15 mouse cellular contexts compared by ENCODE assay signal in the genomic region with DNA sequence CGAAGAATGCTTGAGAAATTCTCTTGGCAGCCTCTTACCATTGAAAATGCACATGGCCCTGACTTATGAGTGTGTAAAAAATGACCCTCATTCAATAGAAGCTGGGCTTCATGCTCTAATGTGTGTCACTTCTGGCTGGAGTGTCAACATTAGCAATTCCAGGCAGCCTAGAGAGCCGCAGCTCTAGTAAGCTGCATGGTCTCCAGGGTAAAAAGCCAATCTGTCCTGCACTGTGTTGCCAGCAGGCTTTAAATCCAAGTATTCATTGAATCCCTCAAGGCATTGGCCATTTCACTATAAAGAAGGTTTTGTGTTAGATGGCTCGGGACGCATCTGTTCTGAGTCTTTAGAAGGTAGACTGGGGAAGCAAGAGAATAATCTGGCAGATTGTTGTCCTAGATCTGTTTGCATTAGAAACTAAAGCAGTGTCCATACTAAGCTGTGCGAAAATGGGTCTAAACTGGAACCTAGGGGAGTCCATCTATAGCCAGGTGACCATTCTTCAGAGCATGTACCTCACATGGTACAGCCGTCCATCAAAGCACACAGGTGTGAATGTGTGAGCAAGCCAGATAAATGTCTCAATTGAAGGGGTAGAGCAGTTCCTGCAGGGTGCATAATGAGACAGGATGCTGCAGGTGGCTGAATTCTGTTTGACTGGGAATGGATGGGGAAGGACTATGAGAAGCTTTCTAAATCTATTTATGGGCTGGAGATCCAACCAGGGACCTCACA.
DNase-seq lines count a peak whose midpoint lies in the region; ATAC-seq lines count a peak whose summit lies in the region.
"Had no signal": no experiment of that assay in that cellular context is flagged by ENCODE, and none has a peak within 500 bp of the region (broad histone marks: within the 10 kb centered on the region; RNA-seq: fewer than 3 reads in every experiment).

No protein-coding gene starts in this region.

- H3K36me3 ChIP-seq in forebrain, embryonic 14.5 days (ENCODE audit: control insufficient read depth, insufficient read depth, low read length): no peaks in the 10 kb centered on the region
- H3K36me3 ChIP-seq in forebrain, embryonic 10.5 days (replicated peaks): no peaks in the 10 kb centered on the region
- no peaks in the 10 kb centered on the region for H3K36me3 ChIP-seq in neural tube, embryonic 11.5 days (ENCODE audit: control insufficient read depth, insufficient read depth, low read length)
- H3K36me3 ChIP-seq in midbrain, embryonic 14.5 days (ENCODE audit: control insufficient read depth, insufficient read depth, low read length): no peaks in the 10 kb centered on the region
- H3K36me3 ChIP-seq: liver, embryonic 15.5 days had no signal

- H3K9ac ChIP-seq in forebrain, embryonic 14.5 days (ENCODE audit: low read length): no peak overlapping the region
- H3K9ac ChIP-seq in neural tube, embryonic 11.5 days (ENCODE audit: low read length): no peak overlapping the region
- H3K9ac ChIP-seq in midbrain, embryonic 14.5 days (replicated peaks; ENCODE audit: low read length): no peak overlapping the region
- H3K9ac ChIP-seq: forebrain, embryonic 13.5 days; liver, embryonic 15.5 days had no signal

- H3K27ac ChIP-seq in forebrain, embryonic 14.5 days (ENCODE audit: low read depth, low read length): no peak overlapping the region
- H3K27ac ChIP-seq in forebrain, embryonic 10.5 days: no peak overlapping the region
- H3K27ac ChIP-seq in neural tube, embryonic 11.5 days (ENCODE audit: low read depth, low read length): peak overlapping the region; percentile 53; the same call in 1 of the 2 replicates
- peak overlapping the region; percentile 1; the same call in 1 of the 2 replicates for H3K27ac ChIP-seq in midbrain, embryonic 14.5 days (replicated peaks; ENCODE audit: low read depth, low read length)
- H3K27ac ChIP-seq: forebrain, embryonic 13.5 days; layer of hippocampus, adult 2 months; liver, embryonic 15.5 days had no signal

- no peak for ATAC-seq in forebrain, embryonic 14.5 days
- ATAC-seq in neural tube, embryonic 11.5 days (ENCODE audit: insufficient read depth, low FRiP score, low TSS enrichment): peak; percentile 68
- ATAC-seq in midbrain, embryonic 14.5 days (ENCODE audit: low FRiP score, low TSS enrichment): peak; percentile 77
- ATAC-seq: forebrain, embryonic 13.5 days had no signal

- DNase-seq in forebrain, embryonic 14.5 days (ENCODE audit: low spot score): peak; percentile 10
- no peak for DNase-seq in forebrain, embryonic 10.5 days (ENCODE audit: extremely low spot score, low spot score)
- DNase-seq in neural tube, embryonic 11.5 days (ENCODE audit: low spot score): peak; percentile 38
- no peak for DNase-seq in neural tube, embryonic 10.5 days (ENCODE audit: extremely low spot score, low spot score)
- DNase-seq in midbrain, embryonic 14.5 days: peak; percentile 74
- no peak for DNase-seq in right cerebral cortex, postnatal 25 days
- no peak for DNase-seq in thymus, postnatal 14 days
- DNase-seq in thymus, postnatal 4 days: no peak
- DNase-seq: cerebellum, adult 8-10 months; heart, postnatal 36 days; kidney, adult 9 months; lung, postnatal 36 days had no signal

- H3K4me3 ChIP-seq in forebrain, embryonic 14.5 days (ENCODE audit: low read depth, low read length): no peak overlapping the region
- no peak overlapping the region for H3K4me3 ChIP-seq in forebrain, embryonic 10.5 days
- no peak overlapping the region for H3K4me3 ChIP-seq in neural tube, embryonic 11.5 days (ENCODE audit: low read depth, low read length)
- no peak overlapping the region for H3K4me3 ChIP-seq in midbrain, embryonic 14.5 days (replicated peaks; ENCODE audit: low read depth, low read length)
- H3K4me3 ChIP-seq: forebrain, embryonic 13.5 days; layer of hippocampus, adult 2 months; liver, embryonic 15.5 days had no signal

- no peaks in the 10 kb centered on the region for H3K4me1 ChIP-seq in forebrain, embryonic 14.5 days (ENCODE audit: control insufficient read depth, insufficient read depth, low read length)
- H3K4me1 ChIP-seq in forebrain, embryonic 10.5 days: peaks cover 16% of the 10 kb centered on the region
- no peaks in the 10 kb centered on the region for H3K4me1 ChIP-seq in neural tube, embryonic 11.5 days (ENCODE audit: control insufficient read depth, insufficient read depth, low read length)
- peaks cover 25% of the 10 kb centered on the region for H3K4me1 ChIP-seq in midbrain, embryonic 14.5 days (ENCODE audit: control insufficient read depth, insufficient read depth, low read length)
- H3K4me1 ChIP-seq: forebrain, embryonic 13.5 days; liver, embryonic 15.5 days had no signal

- no peak overlapping the region for H3K4me2 ChIP-seq in forebrain, embryonic 14.5 days (ENCODE audit: low read length)
- H3K4me2 ChIP-seq in neural tube, embryonic 11.5 days (ENCODE audit: low read depth): no peak overlapping the region
- H3K4me2 ChIP-seq in midbrain, embryonic 14.5 days (ENCODE audit: low read length): no peak overlapping the region
- H3K4me2 ChIP-seq: forebrain, embryonic 13.5 days; liver, embryonic 15.5 days had no signal

- H3K27me3 ChIP-seq in forebrain, embryonic 14.5 days (replicated peaks; ENCODE audit: control insufficient read depth, insufficient read depth, low read length): 0 out of 2 replicates have a peak, but pooled peaks cover 2% of the 10 kb centered on the region
- no peaks in the 10 kb centered on the region for H3K27me3 ChIP-seq in forebrain, embryonic 10.5 days (ENCODE audit: poor library complexity, severe bottlenecking)
- H3K27me3 ChIP-seq in neural tube, embryonic 11.5 days (ENCODE audit: control insufficient read depth, insufficient read depth, low read length): no peaks in the 10 kb centered on the region
- no peaks in the 10 kb centered on the region for H3K27me3 ChIP-seq in midbrain, embryonic 14.5 days (ENCODE audit: control insufficient read depth, insufficient read depth, low read length)
- H3K27me3 ChIP-seq: forebrain, embryonic 13.5 days; liver, embryonic 15.5 days had no signal

- WGBS in forebrain, embryonic 14.5 days: 77% methylated on average over 6 of the region's 6 CpGs
- 75% methylated on average over 6 of the region's 6 CpGs for WGBS in forebrain, embryonic 10.5 days
- 62% methylated on average over 6 of the region's 6 CpGs for WGBS in neural tube, embryonic 11.5 days
- WGBS in midbrain, embryonic 14.5 days: 35% methylated on average over 6 of the region's 6 CpGs

- no peaks in the 10 kb centered on the region for H3K9me3 ChIP-seq in forebrain, embryonic 14.5 days (replicated peaks; ENCODE audit: control insufficient read depth, low read length)
- no peaks in the 10 kb centered on the region for H3K9me3 ChIP-seq in forebrain, embryonic 10.5 days
- H3K9me3 ChIP-seq in neural tube, embryonic 11.5 days (ENCODE audit: control insufficient read depth, low read length): no peaks in the 10 kb centered on the region
- H3K9me3 ChIP-seq in midbrain, embryonic 14.5 days (ENCODE audit: control insufficient read depth, low read length): no peaks in the 10 kb centered on the region
- H3K9me3 ChIP-seq: forebrain, embryonic 13.5 days; liver, embryonic 15.5 days had no signal

Comparison
In these comparisons a context has a peak if more than half of its experiments do, and no peak if none do; other contexts are left out.
1. DNase-seq: peak in forebrain, embryonic 14.5 days (single experiment), neural tube, embryonic 11.5 days (single experiment) and midbrain, embryonic 14.5 days (single experiment); none in forebrain, embryonic 10.5 days (single experiment), neural tube, embryonic 10.5 days (single experiment), right cerebral cortex, postnatal 25 days (single experiment), thymus, postnatal 14 days (single experiment) and thymus, postnatal 4 days (single experiment).
2. H3K27ac ChIP-seq: peak in neural tube, embryonic 11.5 days (single experiment) and midbrain, embryonic 14.5 days (single experiment); none in forebrain, embryonic 14.5 days (single experiment) and forebrain, embryonic 10.5 days (single experiment).